Mouse (Mus musculus): ENCODE data around the gene Tmem14c.

DNA sequence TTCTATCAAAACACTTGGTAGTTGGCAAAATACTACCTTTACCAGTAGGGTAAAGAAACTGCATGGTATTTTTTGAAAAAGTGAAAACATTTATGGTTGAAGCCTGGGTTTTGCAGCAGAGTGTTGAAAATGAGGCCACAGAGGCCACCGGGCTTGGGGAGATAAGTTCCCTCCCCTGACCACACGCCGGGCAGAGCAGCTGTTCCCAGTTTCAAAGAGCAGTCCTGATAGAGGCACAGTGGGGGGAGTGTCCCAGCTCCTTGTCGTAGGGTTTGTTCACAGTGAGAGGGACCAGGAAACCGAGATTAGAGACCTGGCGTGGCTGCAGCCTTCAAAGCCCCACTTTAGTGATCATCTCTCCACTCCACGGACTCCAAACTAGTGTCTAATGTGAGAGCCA is 4.4 kb downstream of the Tmem14c start:
- TF ChIP-seq POLR2A (IDR thresholded peaks at IDR 0.05; ENCODE audit: borderline replicate concordance, control insufficient read depth, low read depth, low read length): no peak
- TF ChIP-seq CTCF (IDR thresholded peaks at IDR 0.05; ENCODE audit: control insufficient read depth, insufficient read depth, low read length): no peak

Measured in bone marrow, adult 2 months (tissue).